Mouse (Mus musculus): Measurements from ENCODE around the gene Psmb10. TPM values are rescaled to one million over a fixed set of nuclear protein-coding genes. Genes with fewer than 3 reads are reported as not detected.
A peak's percentile ranks its signal among the peaks of the same experiment; 100 is the strongest.
"Not testable (repeated sequence)": the region's sequence is repeated elsewhere in the genome, so short reads cannot be mapped to it uniquely, and the experiment has no call there.

Gene Psmb10
- polyA plus RNA-seq (2014; fragmentation: Nextera tagmentation; extraction: Ambion mirVana), result 40.0 and 42.6 TPM in 2 replicates

- 21% methylated on average over 4 of the region's 4 CpGs for WGBS
- Histone ChIP-seq H3K27me3 (ENCODE audit: control insufficient read depth, insufficient read depth, low read length) (no peaks in the 10 kb centered on the region), H3K4me3 (ENCODE audit: low read depth, low read length) (peak within 1 kb of the TSS; percentile 65), H3K36me3 (ENCODE audit: control insufficient read depth, insufficient read depth, low read length) (peaks cover 7% of the 10 kb centered on the region), H3K27ac (ENCODE audit: low read length) (peak within 1 kb of the TSS; percentile 70), H3K4me1 (ENCODE audit: control insufficient read depth, insufficient read depth, low read length) (no peaks in the 10 kb centered on the region), H3K4me2 (replicated peaks; ENCODE audit: low read depth, low read length) (peak within 1 kb of the TSS; percentile 97), H3K9ac (replicated peaks; ENCODE audit: low read depth, low read length) (peak within 1 kb of the TSS; percentile 43), H3K9me3 (ENCODE audit: control insufficient read depth, low read depth, low read length) (no peaks in the 10 kb centered on the region)
- ATAC-seq (ENCODE audit: insufficient number of reproducible peaks, insufficient read depth, low FRiP score, low read depth), result no peak
Measured at GRCm38 (mm10) chr8:105938306-105938669, at the start of gene Psmb10. Gene Psmb10 (minus strand): TSS chr8:105938444.

GRCm38 (mm10) chr8:105983406-105983805, 45.2 kb upstream of the Psmb10 start:
- H3K9ac ChIP-seq (replicated peaks; ENCODE audit: low read depth, low read length); H3K36me3 ChIP-seq (ENCODE audit: control insufficient read depth, insufficient read depth, low read length); ATAC-seq (ENCODE audit: insufficient number of reproducible peaks, insufficient read depth, low FRiP score, low read depth); H3K4me2 ChIP-seq (replicated peaks; ENCODE audit: low read depth, low read length); H3K27me3 ChIP-seq (ENCODE audit: control insufficient read depth, insufficient read depth, low read length); H3K4me3 ChIP-seq (ENCODE audit: low read depth, low read length); H3K27ac ChIP-seq (ENCODE audit: low read length); H3K9me3 ChIP-seq (ENCODE audit: control insufficient read depth, low read depth, low read length); H3K4me1 ChIP-seq (ENCODE audit: control insufficient read depth, insufficient read depth, low read length): not testable (repeated sequence)
- WGBS, result 76% methylated on average over 11 of the region's 11 CpGs

- no peaks in the 10 kb centered on the region for H3K27me3 ChIP-seq (ENCODE audit: control insufficient read depth, insufficient read depth, low read length)
- H3K4me1 ChIP-seq (ENCODE audit: control insufficient read depth, insufficient read depth, low read length), result no peaks in the 10 kb centered on the region
- H3K4me3 ChIP-seq (ENCODE audit: low read depth, low read length), result no peak overlapping the region
- no peak for ATAC-seq (ENCODE audit: insufficient number of reproducible peaks, insufficient read depth, low FRiP score, low read depth)
- H3K9me3 ChIP-seq (ENCODE audit: control insufficient read depth, low read depth, low read length), result no peaks in the 10 kb centered on the region
- no peak overlapping the region for H3K27ac ChIP-seq (ENCODE audit: low read length)
- 95% methylated on average over 1 of the region's 1 CpGs for WGBS
- H3K36me3 ChIP-seq (ENCODE audit: control insufficient read depth, insufficient read depth, low read length), result no peaks in the 10 kb centered on the region
- no peak overlapping the region for H3K9ac ChIP-seq (replicated peaks; ENCODE audit: low read depth, low read length)
- H3K4me2 ChIP-seq (replicated peaks; ENCODE audit: low read depth, low read length), result no peak overlapping the region
Measured at GRCm38 (mm10) chr8:105981146-105981545, 42.9 kb upstream of the Psmb10 start.

GRCm38 (mm10) chr8:105979325-105979724, 41.1 kb upstream of the Psmb10 start, which contains the start of gene Dpep3:
Gene Dpep3 (minus strand): TSS chr8:105979429.
- no peak within 1 kb of the TSS for H3K4me3 ChIP-seq (ENCODE audit: low read depth, low read length)
- 91% methylated on average over 15 of the region's 15 CpGs for WGBS
- ATAC-seq (ENCODE audit: insufficient number of reproducible peaks, insufficient read depth, low FRiP score, low read depth), result no peak
- H3K9me3 ChIP-seq (ENCODE audit: control insufficient read depth, low read depth, low read length), result no peaks in the 10 kb centered on the region
- no peak within 1 kb of the TSS for H3K27ac ChIP-seq (ENCODE audit: low read length)
- H3K9ac ChIP-seq (replicated peaks; ENCODE audit: low read depth, low read length), result no peak within 1 kb of the TSS
- H3K4me2 ChIP-seq (replicated peaks; ENCODE audit: low read depth, low read length), result no peak within 1 kb of the TSS
- no peaks in the 10 kb centered on the region for H3K36me3 ChIP-seq (ENCODE audit: control insufficient read depth, insufficient read depth, low read length)
- no peaks in the 10 kb centered on the region for H3K27me3 ChIP-seq (ENCODE audit: control insufficient read depth, insufficient read depth, low read length)
- H3K4me1 ChIP-seq (ENCODE audit: control insufficient read depth, insufficient read depth, low read length), result no peaks in the 10 kb centered on the region

GRCm38 (mm10) chr8:105975363-105975762, 37.1 kb upstream of the Psmb10 start:
- Histone ChIP-seq H3K9ac (replicated peaks; ENCODE audit: low read depth, low read length) (no peak overlapping the region), H3K4me3 (ENCODE audit: low read depth, low read length) (no peak overlapping the region), H3K4me1 (ENCODE audit: control insufficient read depth, insufficient read depth, low read length) (no peaks in the 10 kb centered on the region), H3K27me3 (ENCODE audit: control insufficient read depth, insufficient read depth, low read length) (no peaks in the 10 kb centered on the region), H3K27ac (ENCODE audit: low read length) (no peak overlapping the region), H3K9me3 (ENCODE audit: control insufficient read depth, low read depth, low read length) (no peaks in the 10 kb centered on the region), H3K36me3 (ENCODE audit: control insufficient read depth, insufficient read depth, low read length) (no peaks in the 10 kb centered on the region), H3K4me2 (replicated peaks; ENCODE audit: low read depth, low read length) (no peak overlapping the region)
- no peak for ATAC-seq (ENCODE audit: insufficient number of reproducible peaks, insufficient read depth, low FRiP score, low read depth)
- WGBS, result 75% methylated on average over 7 of the region's 7 CpGs

GRCm38 (mm10) chr8:105971019-105971720, 32.9 kb upstream of the Psmb10 start:
- WGBS, result 74% methylated on average over 8 of the region's 8 CpGs
- no peaks in the 10 kb centered on the region for H3K36me3 ChIP-seq (ENCODE audit: control insufficient read depth, insufficient read depth, low read length)
- no peak overlapping the region for H3K4me2 ChIP-seq (replicated peaks; ENCODE audit: low read depth, low read length)
- no peak overlapping the region for H3K9ac ChIP-seq (replicated peaks; ENCODE audit: low read depth, low read length)
- H3K4me1 ChIP-seq (ENCODE audit: control insufficient read depth, insufficient read depth, low read length), result peaks cover 4% of the 10 kb centered on the region; the same call in 1 of the 2 replicates
- H3K27me3 ChIP-seq (ENCODE audit: control insufficient read depth, insufficient read depth, low read length), result no peaks in the 10 kb centered on the region
- no peak overlapping the region for H3K4me3 ChIP-seq (ENCODE audit: low read depth, low read length)
- no peak overlapping the region for H3K27ac ChIP-seq (ENCODE audit: low read length)
- no peak for ATAC-seq (ENCODE audit: insufficient number of reproducible peaks, insufficient read depth, low FRiP score, low read depth)
- no peaks in the 10 kb centered on the region for H3K9me3 ChIP-seq (ENCODE audit: control insufficient read depth, low read depth, low read length)

- Histone ChIP-seq H3K4me1 (ENCODE audit: control insufficient read depth, insufficient read depth, low read length) (peaks cover 8% of the 10 kb centered on the region), H3K27ac (ENCODE audit: low read length) (no peak overlapping the region), H3K9me3 (ENCODE audit: control insufficient read depth, low read depth, low read length) (no peaks in the 10 kb centered on the region), H3K4me3 (ENCODE audit: low read depth, low read length) (no peak overlapping the region), H3K36me3 (ENCODE audit: control insufficient read depth, insufficient read depth, low read length) (no peaks in the 10 kb centered on the region), H3K9ac (replicated peaks; ENCODE audit: low read depth, low read length) (no peak overlapping the region), H3K4me2 (replicated peaks; ENCODE audit: low read depth, low read length) (no peak overlapping the region), H3K27me3 (ENCODE audit: control insufficient read depth, insufficient read depth, low read length) (no peaks in the 10 kb centered on the region)
- WGBS, result 63% methylated on average over 1 of the region's 1 CpGs
- no peak for ATAC-seq (ENCODE audit: insufficient number of reproducible peaks, insufficient read depth, low FRiP score, low read depth)
Measured at GRCm38 (mm10) chr8:105969367-105969766, 31.1 kb upstream of the Psmb10 start.

GRCm38 (mm10) chr8:105966692-105967311, 28.6 kb upstream of the Psmb10 start:
- Histone ChIP-seq H3K4me2 (replicated peaks; ENCODE audit: low read depth, low read length) (peak overlapping the region; percentile 71), H3K27me3 (ENCODE audit: control insufficient read depth, insufficient read depth, low read length) (no peaks in the 10 kb centered on the region), H3K9me3 (ENCODE audit: control insufficient read depth, low read depth, low read length) (no peaks in the 10 kb centered on the region), H3K9ac (replicated peaks; ENCODE audit: low read depth, low read length) (no peak overlapping the region), H3K36me3 (ENCODE audit: control insufficient read depth, insufficient read depth, low read length) (no peaks in the 10 kb centered on the region), H3K4me3 (ENCODE audit: low read depth, low read length) (peak overlapping the region; percentile 79; the same call in 1 of the 2 replicates), H3K27ac (ENCODE audit: low read length) (peak overlapping the region; percentile 79), H3K4me1 (ENCODE audit: control insufficient read depth, insufficient read depth, low read length) (peaks cover 16% of the 10 kb centered on the region)
- 9% methylated on average over 19 of the region's 19 CpGs for WGBS
- peak; percentile 25; the same call in 1 of the 2 replicates for ATAC-seq (ENCODE audit: insufficient number of reproducible peaks, insufficient read depth, low FRiP score, low read depth)

Measured in stomach, embryonic 14.5 days (tissue).